Mouse (Mus musculus): ENCODE data around the gene Armh3. TPM values are rescaled to one million over a fixed set of nuclear protein-coding genes. Genes with fewer than 3 reads are reported as not detected.

The Armh3 gene
- total and polyA plus RNA-seq, 3 experiments, result 1.1 to 4.9 (median 1.9) TPM

DNA sequence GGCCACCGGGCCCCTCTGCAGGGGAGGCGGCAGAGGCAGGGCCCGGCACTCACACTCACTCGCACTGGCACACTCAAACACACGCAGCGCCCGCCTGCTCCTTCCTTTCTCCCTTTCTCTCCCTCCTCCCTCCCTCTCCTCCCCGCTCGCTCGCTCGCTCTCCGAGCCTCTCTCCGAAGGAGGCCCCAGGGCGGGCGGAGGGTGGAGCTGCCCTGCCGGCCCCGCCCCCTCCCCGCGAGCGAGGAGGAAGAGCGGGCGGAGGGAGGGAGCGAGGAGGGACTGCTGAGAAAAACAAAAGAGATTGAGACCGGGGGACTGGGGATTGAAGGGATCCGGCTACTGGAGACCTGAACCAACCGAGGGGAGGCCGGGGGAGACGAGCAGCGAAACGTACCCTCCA, 41.2 kb upstream of the Armh3 start:
- peak overlapping the region; percentile 89 for H3K4me2 ChIP-seq (ENCODE audit: insufficient read depth, low read depth, poor library complexity, severe bottlenecking)
- peaks cover 60% of the 10 kb centered on the region for H3K79me2 ChIP-seq (replicated peaks; ENCODE audit: control insufficient read depth, extremely low read depth, insufficient read depth, poor library complexity, severe bottlenecking)
- H3K4me1 ChIP-seq (ENCODE audit: control insufficient read depth in 1 of 2, insufficient read depth in 2 of 2), result peaks cover 8 to 44% of the 10 kb centered on the region in 2 experiments
- H3K27ac ChIP-seq (ENCODE audit: insufficient read depth, low read depth), result peak overlapping the region; percentile 88
- dilution Hi-C loops (cut with MboI; ENCODE audit: extremely low pct_ligation_motif_present, extremely low pct_unique_long_range_greater_than_20kb, low sequenced_read_pairs) (no loop called here), in situ Hi-C loops (cut with MboI; ENCODE audit: low pct_ligation_motif_present, low pct_unique_long_range_greater_than_20kb, low sequenced_read_pairs) (no loop called here)
- no peaks in the 10 kb centered on the region for H3K27me3 ChIP-seq (replicated peaks)
- H3K9ac ChIP-seq (ENCODE audit: insufficient read depth, low read depth), result peak overlapping the region; percentile 87
- TF ChIP-seq JUN (IDR thresholded peaks at IDR 0.05; ENCODE audit: insufficient read depth, low read depth, low read length) (no peak), CHD2 (IDR thresholded peaks at IDR 0.05; ENCODE audit: low read length) (0 out of 2 replicates have a peak, but pooled peaks have one; percentile 47), MXI1 (IDR thresholded peaks at IDR 0.05; ENCODE audit: low read depth, low read length) (no peak), MAZ (IDR thresholded peaks at IDR 0.05; ENCODE audit: low read depth, low read length) (peak; percentile 97), UBTF (IDR thresholded peaks at IDR 0.05; ENCODE audit: low read depth, low read length) (peak; percentile 53; the same call in 1 of the 2 replicates), POLR2A (IDR thresholded peaks at IDR 0.05; ENCODE audit: low read depth, low read length) (peak; percentile 75), TCF12 (IDR thresholded peaks at IDR 0.05; ENCODE audit: low read depth, low read length) (peak; percentile 69), SIN3A (IDR thresholded peaks at IDR 0.05; ENCODE audit: low read length) (peak; percentile 40; the same call in 1 of the 2 replicates), BHLHE40 (IDR thresholded peaks at IDR 0.05; ENCODE audit: low read depth, low read length) (peak; percentile 2), ETS1 (conservative IDR thresholded peaks at IDR 0.05; ENCODE audit: low read depth, low read length) (no peak), NRF1 (IDR thresholded peaks at IDR 0.05; ENCODE audit: low read depth, low read length) (0 out of 2 replicates have a peak, but pooled peaks have one; percentile 20), SMC3 (IDR thresholded peaks at IDR 0.05; ENCODE audit: low read depth, low read length) (no peak), KAT2A (IDR thresholded peaks at IDR 0.05; ENCODE audit: insufficient replicate concordance, low read length) (no peak), ZMIZ1 (IDR thresholded peaks at IDR 0.05; ENCODE audit: low read depth, low read length) (peak; percentile 65), NELFE (IDR thresholded peaks at IDR 0.05; ENCODE audit: low read depth, low read length) (peak; percentile 51), E2F4 (IDR thresholded peaks at IDR 0.05; ENCODE audit: insufficient replicate concordance, low read depth, low read length) (no peak), RAD21 (IDR thresholded peaks at IDR 0.05; ENCODE audit: low read depth, low read length) (no peak), ELF1 (IDR thresholded peaks at IDR 0.05; ENCODE audit: low read depth, low read length) (peak; percentile 73)
- H3K9me3 ChIP-seq (replicated peaks; ENCODE audit: low read length), result no peaks in the 10 kb centered on the region
- peak overlapping the region; percentile 56 to 76 (median 65) for H3K4me3 ChIP-seq (replicated peaks in 1 of 3; ENCODE audit: low read depth in 2 of 3, low read length in 2 of 3, poor library complexity in 1 of 3)
- peak; percentile 87 for DNase-seq (ENCODE audit: extremely low read depth)
- H3K36me3 ChIP-seq (replicated peaks in 1 of 2; ENCODE audit: control insufficient read depth in 1 of 2, insufficient read depth in 1 of 2, low read length in 1 of 2), result peaks cover 17 to 24% of the 10 kb centered on the region in 2 experiments

DNA sequence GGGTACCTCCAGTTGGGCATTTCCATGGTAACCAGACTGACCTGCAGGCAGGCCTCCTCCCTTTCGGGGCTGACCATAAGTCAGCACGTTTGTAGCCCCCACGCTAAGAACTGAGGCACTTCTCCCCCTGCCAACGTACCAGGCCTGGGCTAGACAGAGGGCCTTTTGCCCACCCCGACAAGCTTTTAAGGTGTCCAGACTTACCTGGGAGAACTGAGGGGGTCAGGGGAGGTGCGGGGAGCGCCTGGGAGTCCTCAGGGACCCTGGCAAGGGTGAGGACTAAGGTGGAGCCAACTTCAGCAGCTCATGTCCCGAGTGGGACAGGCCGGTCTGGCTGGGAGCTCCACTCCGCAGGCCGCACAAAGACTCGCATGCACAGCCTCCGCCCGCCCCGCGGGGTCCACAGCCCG, 40.6 kb upstream of the Armh3 start:
- Histone ChIP-seq H3K36me3 (replicated peaks in 1 of 2; ENCODE audit: control insufficient read depth in 1 of 2, insufficient read depth in 1 of 2, low read length in 1 of 2) (peaks cover 23 to 30% of the 10 kb centered on the region in 2 experiments), H3K4me1 (ENCODE audit: control insufficient read depth in 1 of 2, insufficient read depth in 2 of 2) (peaks cover 8 to 44% of the 10 kb centered on the region in 2 experiments), H3K27me3 (replicated peaks) (no peaks in the 10 kb centered on the region), H3K9ac (ENCODE audit: insufficient read depth, low read depth) (peak overlapping the region; percentile 87), H3K27ac (ENCODE audit: insufficient read depth, low read depth) (no peak overlapping the region), H3K79me2 (replicated peaks; ENCODE audit: control insufficient read depth, extremely low read depth, insufficient read depth, poor library complexity, severe bottlenecking) (peaks cover 54% of the 10 kb centered on the region), H3K9me3 (replicated peaks; ENCODE audit: low read length) (no peaks in the 10 kb centered on the region), H3K4me2 (ENCODE audit: insufficient read depth, low read depth, poor library complexity, severe bottlenecking) (peak overlapping the region; percentile 65), H3K4me3 (replicated peaks in 1 of 3; ENCODE audit: low read depth in 2 of 3, low read length in 2 of 3, poor library complexity in 1 of 3) (peak overlapping the region; percentile 65 to 76 (median 69))
- in situ Hi-C loops (cut with MboI; ENCODE audit: low pct_ligation_motif_present, low pct_unique_long_range_greater_than_20kb, low sequenced_read_pairs), result no loop called here
- dilution Hi-C loops (cut with MboI; ENCODE audit: extremely low pct_ligation_motif_present, extremely low pct_unique_long_range_greater_than_20kb, low sequenced_read_pairs), result no loop called here
- no peak for DNase-seq (ENCODE audit: extremely low read depth)
- TF ChIP-seq RAD21 (IDR thresholded peaks at IDR 0.05; ENCODE audit: low read depth, low read length) (no peak), MAZ (IDR thresholded peaks at IDR 0.05; ENCODE audit: low read depth, low read length) (no peak), PAX5 (IDR thresholded peaks at IDR 0.05; ENCODE audit: low read length) (no peak), USF1 (IDR thresholded peaks at IDR 0.05; ENCODE audit: low read depth, low read length) (no peak), IRF4 (IDR thresholded peaks at IDR 0.05; ENCODE audit: low read depth, low read length) (no peak), MYC (IDR thresholded peaks at IDR 0.05; ENCODE audit: low read depth, low read length) (no peak), MAX (IDR thresholded peaks at IDR 0.05; ENCODE audit: low read length) (no peak), ZMIZ1 (IDR thresholded peaks at IDR 0.05; ENCODE audit: low read depth, low read length) (no peak), ZNF384 (IDR thresholded peaks at IDR 0.05; ENCODE audit: low read depth, low read length) (no peak), ZKSCAN1 (IDR thresholded peaks at IDR 0.05; ENCODE audit: borderline replicate concordance, low read depth, low read length) (no peak), NRF1 (IDR thresholded peaks at IDR 0.05; ENCODE audit: low read depth, low read length) (no peak)

Measured in CH12.LX (cell line).